ENCODE assay signal across 14 mouse cellular contexts in the genomic region with DNA sequence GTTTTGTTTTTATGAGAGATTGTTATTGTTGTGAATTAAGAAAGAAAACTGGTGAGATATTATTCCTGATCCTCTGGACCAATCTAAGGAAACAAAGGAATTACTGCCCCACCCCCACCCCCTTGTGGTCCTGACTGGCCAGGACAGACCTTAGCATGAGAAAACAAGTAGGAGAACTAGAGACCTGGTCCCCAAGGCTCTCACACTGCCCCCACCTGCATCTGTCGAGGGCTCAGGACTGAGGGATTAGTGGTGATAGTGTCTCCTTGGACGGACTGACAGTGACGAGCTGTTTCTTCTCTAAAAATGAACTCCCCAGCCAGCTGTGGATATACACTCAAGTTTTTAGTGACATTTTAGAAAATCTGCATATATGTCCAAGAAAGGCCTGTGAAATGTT.
"Had no signal": no experiment of that assay in that cellular context is flagged by ENCODE, and none has a peak within 500 bp of the region (broad histone marks: within the 10 kb centered on the region; RNA-seq: fewer than 3 reads in every experiment).

No protein-coding gene starts in this region.

- H3K4me3 ChIP-seq: left cerebral cortex, adult 2 months; liver, embryonic 13.5 days; midbrain, embryonic 13.5 days; neural tube, embryonic 12.5 days; neural tube, embryonic 15.5 days had no signal

- H3K9ac ChIP-seq: liver, embryonic 13.5 days; lung, embryonic 14.5 days; midbrain, embryonic 13.5 days; neural tube, embryonic 12.5 days; neural tube, embryonic 15.5 days had no signal

- H3K4me2 ChIP-seq: liver, embryonic 13.5 days; lung, embryonic 14.5 days; midbrain, embryonic 13.5 days; neural tube, embryonic 12.5 days; neural tube, embryonic 15.5 days had no signal

- DNase-seq: kidney, adult 18-20 months; kidney, postnatal 10 days; kidney, postnatal 36 days; layer of hippocampus, postnatal 36 days; liver, embryonic 13.5 days; lung, embryonic 14.5 days; lung, postnatal 10 days; lung, postnatal 36 days; thymus, adult 18-20 months; thymus, postnatal 36 days had no signal

- H3K9me3 ChIP-seq: liver, embryonic 13.5 days; midbrain, embryonic 13.5 days; neural tube, embryonic 12.5 days; neural tube, embryonic 15.5 days had no signal

- H3K27ac ChIP-seq: left cerebral cortex, adult 2 months; liver, embryonic 13.5 days; midbrain, embryonic 13.5 days; neural tube, embryonic 12.5 days; neural tube, embryonic 15.5 days had no signal

- H3K27me3 ChIP-seq: liver, embryonic 13.5 days; midbrain, embryonic 13.5 days; neural tube, embryonic 12.5 days; neural tube, embryonic 15.5 days had no signal

- H3K4me1 ChIP-seq: liver, embryonic 13.5 days had no signal

- H3K36me3 ChIP-seq: liver, embryonic 13.5 days; midbrain, embryonic 13.5 days; neural tube, embryonic 12.5 days; neural tube, embryonic 15.5 days had no signal
